Mouse (Mus musculus) left cerebral cortex, adult 11 months (tissue): ENCODE data around the gene Mmgt2.

Source experiments
- DNase-seq: peaks from one replicate; pipeline ENCODE4 v3.0.0; 2022; ENCODE audit warnings: low spot score

Mmgt2 gene

DNA sequence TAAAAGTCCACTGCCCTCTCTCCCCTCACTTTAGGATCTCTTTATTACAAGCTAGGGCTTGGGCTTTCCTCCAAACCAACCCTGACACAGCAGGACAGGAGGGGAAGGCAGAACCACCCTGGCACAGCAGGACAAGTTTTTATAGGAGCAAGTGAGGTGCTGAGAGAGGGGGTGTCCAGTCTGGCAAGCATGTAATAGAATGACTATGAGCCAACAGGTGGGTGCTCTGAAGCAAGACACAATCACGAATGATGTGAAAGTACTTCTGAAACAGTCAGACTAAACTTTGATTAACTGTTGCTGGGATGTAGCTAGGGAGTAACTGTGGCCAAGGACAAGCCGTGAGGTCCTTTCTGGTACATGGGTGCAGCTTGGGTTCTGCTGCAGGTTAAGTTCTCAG is 57.7 kb downstream of the Mmgt2 start:
- DNase-seq: no peak

DNA sequence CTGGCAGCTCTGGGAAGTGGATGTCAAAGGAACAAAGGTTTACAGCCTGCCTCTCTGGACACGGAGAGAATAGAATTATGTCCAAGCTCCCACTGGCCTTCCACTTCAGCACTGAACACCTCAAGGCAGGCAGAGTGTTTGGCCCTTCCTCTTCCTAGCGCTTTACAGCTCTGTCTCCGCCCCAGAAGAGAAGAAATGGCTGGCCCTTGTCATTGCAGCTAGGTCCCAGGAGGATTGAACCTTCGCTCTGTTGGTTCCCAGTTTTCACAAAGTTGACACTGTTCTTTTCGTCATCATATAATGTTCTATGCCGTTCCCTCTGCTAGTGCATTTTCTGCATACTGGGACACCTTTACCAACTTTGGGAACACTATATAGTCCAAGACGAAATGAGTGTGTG is 59.8 kb downstream of the Mmgt2 start:
- DNase-seq: no peak

DNA sequence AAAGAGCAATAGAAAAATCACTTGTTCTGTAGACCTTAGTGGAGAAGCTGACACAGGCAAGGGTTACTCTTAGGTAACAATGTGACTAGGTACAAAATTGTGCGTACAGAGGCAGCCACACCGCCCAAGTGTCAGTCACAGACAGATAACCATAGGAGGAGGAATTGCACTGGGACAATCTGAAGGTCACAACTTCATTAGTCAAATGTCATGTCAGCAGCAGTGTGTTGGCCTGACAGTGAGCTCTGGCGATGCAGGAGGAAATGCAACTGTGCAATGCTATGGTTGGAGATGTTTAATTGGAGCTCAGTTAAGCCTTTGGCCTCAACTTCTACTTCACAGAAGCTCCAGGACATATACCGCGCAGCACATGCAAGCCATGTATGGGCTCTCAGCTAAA is 62.2 kb downstream of the Mmgt2 start:
- no peak for DNase-seq
